Mouse (Mus musculus): Measurements from ENCODE around the gene Ano4. TPM values are rescaled to one million over a fixed set of nuclear protein-coding genes. Genes with fewer than 3 reads are reported as not detected.

The Ano4 gene
- polyA plus RNA-seq (2014; fragmentation: Illumina TruSeq; extraction: RNeasy Lipid Tissue Mini Kit (QIAGEN cat#74804); ENCODE audit: low read depth, low replicate concordance) = 2.8 TPM

GRCm38 (mm10) chr10:89344491-89345195 lies at the start of gene Ano4:
Gene Ano4, minus strand, starts transcription at chr10:89344762.

Other genes starting within 250 kb of the Ano4 start
- gene Gas2l3, start 99.2 kb upstream of the Ano4 start, polyA plus RNA-seq (2014; fragmentation: Illumina TruSeq; extraction: RNeasy Lipid Tissue Mini Kit (QIAGEN cat#74804); ENCODE audit: low read depth, low replicate concordance) = 3.6 TPM
- 54.8 TPM for gene Nr1h4, start 188.8 kb upstream of the Ano4 start, polyA plus RNA-seq (2014; fragmentation: Illumina TruSeq; extraction: RNeasy Lipid Tissue Mini Kit (QIAGEN cat#74804); ENCODE audit: low read depth, low replicate concordance)